Comparison of ENCODE assay signal across 10 mouse cellular contexts in genomic region chr19:41455091-41455626, GRCm38 (mm10). TPM values are rescaled to one million over a fixed set of nuclear protein-coding genes. Genes with fewer than 3 reads are reported as not detected.
DNase-seq lines count a peak whose midpoint lies in the region; ATAC-seq lines count a peak whose summit lies in the region.
"Had no signal": no experiment of that assay in that cellular context is flagged by ENCODE, and none has a peak within 500 bp of the region (broad histone marks: within the 10 kb centered on the region; RNA-seq: fewer than 3 reads in every experiment).

No protein-coding gene starts in this region.

- H3K36me3 ChIP-seq in midbrain, embryonic 10.5 days, result no peaks in the 10 kb centered on the region
- no peaks in the 10 kb centered on the region for H3K36me3 ChIP-seq in midbrain, embryonic 16.5 days (ENCODE audit: control insufficient read depth, insufficient read depth, low read length)
- no peaks in the 10 kb centered on the region for H3K36me3 ChIP-seq in forebrain, embryonic 10.5 days (replicated peaks)
- H3K36me3 ChIP-seq in hindbrain, embryonic 13.5 days, result no peaks in the 10 kb centered on the region
- H3K36me3 ChIP-seq: embryonic facial prominence, embryonic 13.5 days; limb, embryonic 15.5 days had no signal

- H3K9me3 ChIP-seq in midbrain, embryonic 10.5 days (replicated peaks), result no peaks in the 10 kb centered on the region
- H3K9me3 ChIP-seq in midbrain, embryonic 16.5 days (replicated peaks; ENCODE audit: control insufficient read depth, low read length, poor library complexity, severe bottlenecking), result no peaks in the 10 kb centered on the region
- no peaks in the 10 kb centered on the region for H3K9me3 ChIP-seq in forebrain, embryonic 10.5 days
- no peaks in the 10 kb centered on the region for H3K9me3 ChIP-seq in hindbrain, embryonic 13.5 days
- H3K9me3 ChIP-seq: embryonic facial prominence, embryonic 13.5 days; limb, embryonic 15.5 days had no signal

- ATAC-seq in midbrain, embryonic 16.5 days, result no peak
- ATAC-seq in hindbrain, embryonic 13.5 days (ENCODE audit: low FRiP score), result no peak

- no peak overlapping the region for H3K4me2 ChIP-seq in midbrain, embryonic 16.5 days (ENCODE audit: low read length)
- H3K4me2 ChIP-seq in hindbrain, embryonic 13.5 days, result no peak overlapping the region
- H3K4me2 ChIP-seq: embryonic facial prominence, embryonic 13.5 days; limb, embryonic 15.5 days had no signal

- 0 out of 2 replicates have a peak, but pooled peaks cover 5% of the 10 kb centered on the region for H3K4me1 ChIP-seq in midbrain, embryonic 10.5 days
- H3K4me1 ChIP-seq in midbrain, embryonic 16.5 days (ENCODE audit: control insufficient read depth, insufficient read depth, low read length), result no peaks in the 10 kb centered on the region
- peaks cover 8% of the 10 kb centered on the region for H3K4me1 ChIP-seq in forebrain, embryonic 10.5 days
- no peaks in the 10 kb centered on the region for H3K4me1 ChIP-seq in hindbrain, embryonic 13.5 days (replicated peaks)
- H3K4me1 ChIP-seq: embryonic facial prominence, embryonic 13.5 days; limb, embryonic 15.5 days had no signal

- DNase-seq in midbrain, embryonic 10.5 days (ENCODE audit: low spot score), result peak; percentile 29
- peak; percentile 74 for DNase-seq in adrenal gland, postnatal 10 days
- peak; percentile 51 to 63 for DNase-seq in kidney, postnatal 36 days
- DNase-seq in spleen, postnatal 4 days (ENCODE audit: low spot score in 2 of 2), result peak; percentile 61 to 66
- DNase-seq in forebrain, embryonic 10.5 days (ENCODE audit: extremely low spot score, low spot score), result no peak
- no peak for DNase-seq in frontal cortex, postnatal 14 days (ENCODE audit: low spot score in 2 of 2)

- no peak overlapping the region for H3K9ac ChIP-seq in midbrain, embryonic 16.5 days (ENCODE audit: low read depth, low read length)
- no peak overlapping the region for H3K9ac ChIP-seq in hindbrain, embryonic 13.5 days
- H3K9ac ChIP-seq: embryonic facial prominence, embryonic 13.5 days; limb, embryonic 15.5 days had no signal

- no peak overlapping the region; the same call in 1 of the 2 replicates for H3K27ac ChIP-seq in midbrain, embryonic 10.5 days (replicated peaks)
- H3K27ac ChIP-seq in midbrain, embryonic 16.5 days (ENCODE audit: low read length), result no peak overlapping the region
- H3K27ac ChIP-seq in forebrain, embryonic 10.5 days, result no peak overlapping the region
- no peak overlapping the region for H3K27ac ChIP-seq in hindbrain, embryonic 13.5 days
- H3K27ac ChIP-seq: embryonic facial prominence, embryonic 13.5 days; limb, embryonic 15.5 days had no signal

- H3K4me3 ChIP-seq in midbrain, embryonic 10.5 days, result no peak overlapping the region
- H3K4me3 ChIP-seq in midbrain, embryonic 16.5 days (ENCODE audit: low read depth, low read length), result no peak overlapping the region
- no peak overlapping the region for H3K4me3 ChIP-seq in forebrain, embryonic 10.5 days
- no peak overlapping the region for H3K4me3 ChIP-seq in hindbrain, embryonic 13.5 days
- H3K4me3 ChIP-seq: embryonic facial prominence, embryonic 13.5 days; limb, embryonic 15.5 days had no signal

- WGBS in midbrain, embryonic 10.5 days, result 76% methylated on average over 6 of the region's 6 CpGs
- 77% methylated on average over 6 of the region's 6 CpGs for WGBS in midbrain, embryonic 16.5 days
- 83% methylated on average over 6 of the region's 6 CpGs for WGBS in forebrain, embryonic 10.5 days
- WGBS in hindbrain, embryonic 13.5 days, result 74% methylated on average over 6 of the region's 6 CpGs

- H3K27me3 ChIP-seq in midbrain, embryonic 10.5 days (ENCODE audit: low read depth, poor library complexity, severe bottlenecking), result no peaks in the 10 kb centered on the region
- no peaks in the 10 kb centered on the region for H3K27me3 ChIP-seq in midbrain, embryonic 16.5 days (ENCODE audit: control insufficient read depth, insufficient read depth, low read depth, low read length)
- H3K27me3 ChIP-seq in forebrain, embryonic 10.5 days (ENCODE audit: poor library complexity, severe bottlenecking), result no peaks in the 10 kb centered on the region
- no peaks in the 10 kb centered on the region for H3K27me3 ChIP-seq in hindbrain, embryonic 13.5 days
- H3K27me3 ChIP-seq: embryonic facial prominence, embryonic 13.5 days; limb, embryonic 15.5 days had no signal

RNA-seq across cellular contexts. Expression of gene Lcor, which starts 27.3 kb away (rescaled TPM):
- 13.9 and 23.2 TPM in 2 replicates for polyA plus RNA-seq in midbrain, embryonic 10.5 days (2016; fragmentation: Nextera tagmentation; extraction: Ambion mirVana)
- polyA plus RNA-seq in midbrain, embryonic 16.5 days (2015; fragmentation: Nextera tagmentation; extraction: Ambion mirVana), result 13.9 and 20.7 TPM in 2 replicates
- total RNA-seq in adrenal gland, postnatal 10 days (2021), result 10 to 100 TPM; 13.9 to 17.7 TPM
- 14.2 and 15.9 TPM in 2 replicates for polyA plus RNA-seq in forebrain, embryonic 10.5 days (2016; fragmentation: Nextera tagmentation; extraction: Ambion mirVana)
- 26.5 and 27.9 TPM in 2 replicates for polyA plus RNA-seq in hindbrain, embryonic 13.5 days (2015; fragmentation: Nextera tagmentation; extraction: Ambion mirVana)

Comparison
In these comparisons a context has a peak if more than half of its experiments do, and no peak if none do; other contexts are left out.
1. DNase-seq: peak in midbrain, embryonic 10.5 days (single experiment), adrenal gland, postnatal 10 days (single experiment), kidney, postnatal 36 days (2 of 2) and spleen, postnatal 4 days (2 of 2); none in forebrain, embryonic 10.5 days (single experiment) and frontal cortex, postnatal 14 days (0 of 2).